Mouse (Mus musculus) T-helper 17 cell (primary cell): ENCODE measurements at regions not wholly inside any gene's neighbourhood (a gene's known extent, or its start where the extent isn't known, plus 50 kb on each side); places are given as distances from the start of the nearest gene placed in this dataset.

ENCODE experiments used
- in situ Hi-C, 2 experiments: fragments of 300-600 bp; cut with MboI, MseI; formaldehyde crosslinking; loops; 1 replicate in 1 of 2; 2 replicates in 1 of 2; pipeline ENCODE4 v1.15.1; 2025; ENCODE audit warnings: high pct_unique_total_duplicates in 2 of 2

- in situ Hi-C loops: loop anchor here in 1 of 2 experiments (10.0 kb wide), 1 partner anchor 242 kb away; no protein-coding TSS in a partner anchor
These were observed 60.8 kb downstream of the Mis18a start for GRCm38 (mm10) chr16:90666271-90666986.

DNA sequence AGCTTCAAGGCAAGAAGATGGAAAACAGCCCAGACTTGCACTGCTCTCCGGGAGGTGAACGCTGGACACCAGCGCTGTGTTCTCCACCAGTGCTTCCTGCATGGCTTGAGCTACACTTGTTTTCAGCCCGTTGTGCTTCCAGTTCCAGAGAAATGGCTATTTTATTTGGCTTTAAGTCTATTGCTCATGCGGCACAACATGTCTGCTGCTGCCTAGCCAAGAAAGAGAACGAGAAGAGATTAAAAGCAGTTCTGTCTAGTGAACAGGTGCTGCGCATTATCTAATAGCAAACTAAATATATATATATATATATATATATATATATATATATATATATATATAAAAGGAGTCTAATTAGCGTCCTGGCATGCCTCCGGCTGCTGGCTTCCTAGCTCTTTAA is 63.1 kb downstream of the Mis18a start:
- in situ Hi-C loops: loop anchor here in 1 of 2 experiments (10.0 kb wide), 1 partner anchor 239 kb away; no protein-coding TSS in a partner anchor

- in situ Hi-C loops: no loop called here
These were observed 69.2 kb downstream of the Mis18a start for GRCm38 (mm10) chr16:90658050-90658449.

DNA sequence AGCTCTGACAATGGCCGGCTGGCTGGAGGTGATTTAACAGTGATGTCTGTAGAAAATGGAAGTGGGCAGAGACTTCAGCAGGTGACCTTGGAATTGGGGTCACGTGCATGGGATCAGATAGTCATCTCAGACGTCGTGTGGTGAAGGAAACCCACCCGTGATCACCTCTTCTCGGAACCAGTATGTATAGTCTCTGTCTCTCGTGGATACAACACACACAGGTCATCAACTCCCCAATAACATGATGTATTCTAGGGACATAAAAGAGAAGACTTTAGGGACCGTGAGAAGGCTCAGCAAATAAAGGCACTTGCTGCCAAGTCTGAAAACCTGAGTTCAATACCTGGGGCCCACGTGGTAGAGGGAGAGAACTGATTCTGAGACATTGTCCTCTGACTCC is 70.2 kb downstream of the Mis18a start:
- in situ Hi-C loops: no loop called here

GRCm38 (mm10) chr16:90656571-90657011 is 70.6 kb downstream of the Mis18a start:
- in situ Hi-C loops: no loop called here

DNA sequence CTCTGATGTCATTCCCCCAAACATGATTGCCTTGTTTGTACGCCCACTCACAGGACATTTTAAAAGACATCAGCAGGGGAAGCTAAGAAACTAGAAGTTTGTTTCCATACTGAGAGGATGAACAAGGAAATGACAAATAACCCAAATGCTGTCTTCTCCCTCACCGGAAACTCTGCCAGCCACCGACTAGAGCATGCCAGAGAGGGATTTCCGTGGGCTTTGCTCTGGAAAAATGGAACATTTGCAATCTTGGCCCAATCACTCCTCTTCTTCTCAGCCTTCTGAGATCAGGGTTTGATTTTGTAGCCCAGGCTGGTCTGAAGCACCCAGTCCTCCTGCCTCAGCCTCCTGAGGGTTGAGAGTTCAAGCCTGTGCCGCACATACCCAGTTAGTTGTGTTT is 72.4 kb downstream of the Mis18a start:
- in situ Hi-C loops: no loop called here

GRCm38 (mm10) chr16:90652821-90653220 is 74.4 kb downstream of the Mis18a start:
- in situ Hi-C loops: no loop called here

GRCm38 (mm10) chr16:90648161-90648560 is 79.0 kb downstream of the Mis18a start:
- in situ Hi-C loops: no loop called here

DNA sequence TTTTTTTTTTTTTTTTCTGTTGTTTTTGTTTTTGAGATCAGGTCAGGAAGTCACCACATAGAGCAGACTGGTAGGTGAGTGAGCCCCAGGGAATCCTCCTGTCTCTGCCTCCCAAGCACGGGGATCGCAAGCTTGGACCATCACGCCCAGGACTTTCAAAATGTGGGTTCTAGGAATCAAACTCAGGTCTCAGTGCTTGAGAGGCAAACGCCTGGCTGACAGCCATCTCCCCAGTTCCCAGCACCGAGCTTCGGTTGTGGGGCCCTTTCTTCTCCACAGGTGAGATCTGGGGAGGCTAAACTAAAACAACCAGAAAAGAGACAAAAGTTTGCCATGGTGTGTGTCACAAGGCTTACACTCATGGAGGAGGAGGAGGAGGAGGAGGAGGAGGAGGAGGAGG is 84.5 kb downstream of the Mis18a start:
- in situ Hi-C loops: no loop called here

DNA sequence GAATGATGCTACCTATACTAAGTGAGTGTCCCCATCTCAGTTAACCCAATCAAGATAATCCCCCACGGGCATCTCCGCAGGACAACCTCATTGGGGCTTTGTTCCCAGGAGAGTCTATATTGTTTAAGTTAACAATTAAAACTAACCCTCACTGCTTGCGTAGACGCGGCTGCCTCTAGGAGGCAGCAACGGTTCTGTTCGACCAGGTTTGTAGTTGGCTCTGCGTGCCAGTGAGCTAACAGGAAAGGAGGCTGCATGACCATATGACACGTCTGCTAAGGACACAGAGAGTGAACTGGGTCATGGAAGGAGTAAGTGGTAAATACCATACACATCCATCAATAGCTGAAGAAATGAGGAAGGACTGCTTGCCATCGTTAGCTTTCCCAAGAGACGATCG is 92.0 kb downstream of the Mis18a start:
- in situ Hi-C loops: no loop called here

DNA sequence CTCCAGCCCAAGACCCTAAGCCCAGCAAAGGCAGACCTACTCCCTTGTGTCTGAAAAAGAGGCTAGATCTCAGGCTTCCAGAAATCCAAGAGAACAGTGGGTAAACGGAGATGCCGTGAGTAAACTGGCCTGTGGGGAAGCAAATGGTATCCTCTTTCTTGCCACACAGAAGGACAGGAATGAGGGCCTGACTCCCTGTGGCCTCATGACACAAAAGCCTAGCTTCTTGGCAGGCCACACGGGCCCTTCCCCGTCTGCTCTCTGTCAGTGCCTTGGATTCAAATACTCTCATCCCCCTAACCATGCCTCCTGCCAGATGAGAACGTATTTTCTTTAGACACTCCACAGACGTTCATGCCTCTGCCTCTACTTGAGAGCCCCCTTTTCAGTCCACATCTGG is 97.2 kb downstream of the Mis18a start:
- in situ Hi-C loops: loop anchor here in 1 of 2 experiments (10.0 kb wide), 1 partner anchor 915 kb away; the partner anchor contains the start of gene Ifngr2

- in situ Hi-C loops: loop anchor here in 1 of 2 experiments (10.0 kb wide), 1 partner anchor 915 kb away; the partner anchor contains the start of gene Ifngr2
These were observed 97.9 kb downstream of the Mis18a start for GRCm38 (mm10) chr16:90629121-90629930.

GRCm38 (mm10) chr16:90628605-90629120 is 98.5 kb downstream of the Mis18a start:
- in situ Hi-C loops: loop anchor here in 1 of 2 experiments (10.0 kb wide), 1 partner anchor 916 kb away; the partner anchor contains the start of gene Ifngr2

DNA sequence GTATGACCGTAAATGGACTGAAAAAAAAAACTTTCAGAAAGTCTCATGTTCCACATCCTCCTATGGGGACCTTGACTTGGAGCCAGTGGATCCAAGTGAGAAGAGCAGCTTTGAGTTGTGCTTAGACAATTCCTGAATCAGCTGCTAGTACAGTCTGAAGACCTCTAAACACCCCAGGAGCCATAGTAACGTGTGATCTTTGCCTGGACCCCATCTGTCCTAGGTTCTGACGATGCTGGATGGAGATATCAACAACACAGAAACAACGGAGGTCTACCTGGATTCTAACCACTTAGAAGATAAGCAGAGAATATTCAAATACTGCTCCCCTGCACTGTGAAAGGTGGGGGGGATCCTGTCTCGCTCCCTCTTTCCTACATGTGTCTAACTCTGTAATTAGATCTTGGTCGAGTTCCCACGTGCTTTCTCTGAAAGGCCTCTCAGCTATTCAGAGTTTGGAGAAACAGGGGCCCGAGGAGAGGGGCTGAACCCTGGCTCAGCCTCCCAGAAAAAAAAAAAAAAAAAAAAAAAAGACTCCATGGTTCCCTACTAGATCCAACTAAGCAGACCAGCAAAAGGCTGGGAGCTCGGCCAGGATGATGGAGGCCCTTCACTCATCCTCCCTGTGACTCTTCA is 101.1 kb downstream of the Mis18a start:
- in situ Hi-C loops: loop anchor here in 1 of 2 experiments (10.0 kb wide), 1 partner anchor 919 kb away; the partner anchor contains the start of gene Ifngr2

GRCm38 (mm10) chr16:90625301-90626034 is 101.7 kb downstream of the Mis18a start:
- in situ Hi-C loops: loop anchor here in 1 of 2 experiments (10.0 kb wide), 1 partner anchor 919 kb away; the partner anchor contains the start of gene Ifngr2

DNA sequence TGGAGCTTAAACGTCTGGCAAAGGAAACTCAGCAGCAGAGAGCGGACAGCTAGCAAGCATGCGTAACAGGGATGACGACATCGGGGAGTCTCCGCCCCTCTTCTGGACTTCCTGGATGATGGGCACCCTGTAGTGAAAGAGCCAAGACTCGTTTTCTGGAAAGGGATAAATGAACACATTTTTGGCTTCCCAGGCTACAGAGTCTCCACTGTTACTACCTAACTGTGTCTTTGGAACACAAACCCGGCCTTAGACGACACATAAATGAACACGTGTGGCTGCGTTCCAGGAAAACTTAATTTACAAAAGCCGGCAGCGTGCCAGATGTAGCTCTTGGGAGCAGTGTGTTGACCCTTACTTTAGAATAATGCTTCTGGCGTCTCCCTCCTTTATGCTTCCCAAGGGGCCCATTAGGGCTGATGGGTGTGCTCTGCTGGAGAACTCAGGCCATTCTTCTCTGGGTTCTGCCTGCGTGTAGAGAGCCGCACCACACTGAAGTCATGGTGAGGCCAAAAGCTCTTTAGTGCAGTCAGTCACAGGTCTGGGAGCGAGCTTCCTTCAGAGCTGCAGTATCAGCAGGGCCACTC is 103.1 kb downstream of the Mis18a start:
- in situ Hi-C loops: loop anchor here in 1 of 2 experiments (10.0 kb wide), 1 partner anchor 921 kb away; the partner anchor contains the start of gene Ifngr2

DNA sequence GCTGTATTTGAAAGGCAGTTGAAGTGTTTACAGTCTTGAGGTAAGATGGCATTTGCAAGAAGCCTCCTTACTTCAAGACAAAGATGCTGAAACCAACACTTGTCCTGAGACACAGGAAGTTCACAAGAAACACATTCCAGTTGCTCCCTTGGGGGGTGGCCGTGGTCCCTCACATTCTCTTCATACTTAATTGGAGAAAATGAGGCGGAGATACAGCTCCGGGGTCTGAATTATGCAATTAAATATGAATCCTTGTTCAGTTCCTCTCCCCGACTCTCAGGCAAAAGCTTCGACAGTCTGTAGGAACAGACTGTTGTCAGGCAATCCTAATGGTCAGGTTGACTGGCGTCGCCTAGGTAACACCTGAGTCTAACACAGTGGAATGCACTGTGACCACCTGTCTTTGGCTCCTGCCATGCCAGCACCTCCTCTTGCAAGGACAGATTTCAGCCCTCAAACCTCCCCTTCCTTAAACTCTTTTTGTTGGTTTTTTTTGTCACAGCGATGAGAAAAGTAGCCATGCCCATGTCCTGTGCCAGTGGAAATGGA is 104.5 kb downstream of the Mis18a start:
- in situ Hi-C loops: loop anchor here in 1 of 2 experiments (10.0 kb wide), 1 partner anchor 922 kb away; the partner anchor contains the start of gene Ifngr2

DNA sequence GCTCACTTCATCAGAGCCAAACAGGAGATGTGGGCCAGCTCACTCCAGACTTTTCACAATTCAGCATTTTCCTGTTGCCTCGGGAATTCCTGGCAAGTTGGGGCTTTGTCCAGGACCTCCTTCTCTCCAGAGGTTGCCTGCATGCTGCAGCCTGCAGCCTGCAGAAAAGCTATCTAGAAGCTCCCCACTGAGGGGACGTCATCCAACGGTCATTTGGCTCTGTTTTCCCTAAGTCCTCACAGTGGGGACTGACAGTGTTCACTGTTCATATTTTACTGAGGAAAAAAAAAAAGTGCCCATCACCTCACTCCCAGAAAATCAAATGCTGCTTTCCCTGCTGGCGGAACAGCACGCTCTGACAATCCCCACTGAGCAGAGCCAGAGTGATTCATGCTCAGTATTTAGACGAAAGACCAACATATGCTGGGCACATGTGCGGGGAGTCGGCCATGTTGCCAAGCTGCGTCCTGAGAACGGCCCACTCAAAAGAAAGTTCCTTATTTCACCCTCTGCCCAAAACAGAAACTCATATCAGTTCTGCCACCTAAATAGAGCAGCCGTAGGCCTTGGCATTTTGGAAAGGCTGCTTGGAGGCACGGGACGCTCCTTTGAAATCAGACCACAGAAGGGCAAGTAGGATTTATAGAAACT is 105.3 kb downstream of the Mis18a start:
- in situ Hi-C loops: loop anchor here in 1 of 2 experiments (10.0 kb wide), 1 partner anchor 923 kb away; the partner anchor contains the start of gene Ifngr2
